ENCODE assay signal across 11 mouse cellular contexts in genomic region chr1:58806651-58807050, GRCm38 (mm10).
DNase-seq lines count a peak whose midpoint lies in the region.
"Had no signal": no experiment of that assay in that cellular context is flagged by ENCODE, and none has a peak within 500 bp of the region (broad histone marks: within the 10 kb centered on the region; RNA-seq: fewer than 3 reads in every experiment).

No protein-coding gene starts in this region.

- peak; percentile 28 for DNase-seq in lung, postnatal 25 days (ENCODE audit: low spot score)
- no peak for DNase-seq in lung, postnatal 10 days
- DNase-seq in CD4-positive, CD25-positive, alpha-beta regulatory T cell, adult 2 months (ENCODE audit: low read depth, low spot score), result peak; percentile 79
- DNase-seq in induced T-regulatory cell, adult 2 months (ENCODE audit: low read depth), result peak; percentile 76
- DNase-seq in thymus, postnatal 25 days, result peak; percentile 49
- no peak for DNase-seq in adrenal gland, adult (ENCODE audit: inconsistent age in 2 of 2, low spot score in 1 of 2)
- no peak for DNase-seq in ovary, postnatal 36 days (ENCODE audit: low spot score)
- DNase-seq: cerebellum, adult 8-10 months; heart, adult 11 months; heart, postnatal 14 days; kidney, postnatal 10 days had no signal

Comparison
In these comparisons a context has a peak if more than half of its experiments do, and no peak if none do; other contexts are left out.
1. DNase-seq: peak in lung, postnatal 25 days (single experiment), CD4-positive, CD25-positive, alpha-beta regulatory T cell, adult 2 months (single experiment), induced T-regulatory cell, adult 2 months (single experiment) and thymus, postnatal 25 days (single experiment); none in lung, postnatal 10 days (single experiment), adrenal gland, adult (0 of 2) and ovary, postnatal 36 days (single experiment).